Mouse (Mus musculus) adrenal gland, postnatal 36 days (tissue): ENCODE results near the gene Vwa8. TPM values are rescaled to one million over a fixed set of nuclear protein-coding genes. Genes with fewer than 3 reads are reported as not detected.

Experiments
- DNase-seq, 2 experiments: peaks; one replicate each; pipeline ENCODE4 v3.0.0; 2021; ENCODE audit warnings: mixed read lengths in 1 of 2
- total RNA-seq, 2 experiments: library from RNA; stranded (reverse); gene quantifications; 2 replicates each; pipeline ENCODE4 v1.2.3; 2021

Vwa8 gene
- total RNA-seq, 2 experiments from 2014 or later = 146 to 169 TPM

DNA sequence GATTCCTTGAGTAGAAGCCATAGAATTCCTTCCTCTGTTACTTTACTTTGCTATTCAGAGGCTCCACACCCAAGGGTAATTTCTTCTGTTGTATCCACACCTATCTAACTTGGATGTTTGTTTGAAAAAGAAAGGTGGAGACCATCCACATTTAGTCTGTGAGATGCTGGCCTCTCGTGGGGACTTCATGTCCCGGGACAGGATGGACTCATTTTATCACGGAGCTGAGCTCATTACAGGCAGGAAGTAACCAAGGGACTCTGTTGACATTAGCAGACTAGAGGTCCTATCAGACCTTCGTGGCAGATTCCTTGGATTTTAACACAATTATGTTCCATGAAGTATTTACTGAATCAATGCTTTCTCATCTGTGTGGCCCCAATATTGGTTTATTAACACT is 379.1 kb downstream of the Vwa8 start:
- DNase-seq = no peak

GRCm38 (mm10) chr14:79231677-79232076 is 382.8 kb downstream of the Vwa8 start:
- DNase-seq = no peak

GRCm38 (mm10) chr14:79233697-79234096 is 384.8 kb downstream of the Vwa8 start:
- no peak for DNase-seq

DNA sequence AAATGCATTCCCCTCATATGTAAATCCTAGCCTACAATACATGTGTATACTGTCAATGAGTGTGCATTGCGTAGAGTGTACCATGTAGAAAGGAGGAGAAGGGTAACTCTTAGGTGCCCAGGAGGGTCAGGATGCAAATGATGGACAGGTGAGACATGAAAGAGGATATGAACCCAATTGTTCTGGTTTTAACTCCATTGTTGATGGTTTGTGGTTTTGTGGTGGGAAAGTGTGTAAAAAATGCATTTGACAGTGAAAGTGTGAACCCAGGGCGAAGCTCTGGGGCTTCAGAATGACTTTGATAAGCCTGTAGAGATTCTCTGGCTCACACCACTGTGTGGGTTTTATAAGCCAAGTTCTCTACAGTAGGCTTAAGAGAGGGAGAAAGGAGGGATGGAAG is 385.7 kb downstream of the Vwa8 start:
- DNase-seq = no peak

DNA sequence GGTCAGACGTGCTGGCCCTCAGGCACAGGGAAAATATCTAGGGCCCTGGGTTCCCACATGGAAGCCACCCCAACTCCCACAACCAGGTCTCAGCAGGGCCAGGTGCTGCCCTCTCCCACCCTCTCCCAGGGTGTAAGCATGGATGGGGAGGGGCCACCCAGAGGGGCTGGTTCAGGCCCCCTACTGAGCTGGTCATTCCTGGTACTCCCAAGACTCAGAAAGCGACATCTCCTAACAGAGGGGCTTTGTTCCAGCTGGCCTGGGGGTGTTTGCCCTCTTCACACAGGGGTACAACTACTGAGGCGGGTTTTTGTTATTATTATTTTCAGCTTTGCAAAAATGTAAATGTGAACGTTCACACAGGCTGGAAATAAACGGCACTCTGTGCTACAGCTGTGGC is 386.3 kb downstream of the Vwa8 start:
- no peak for DNase-seq

- DNase-seq = no peak
Measured at GRCm38 (mm10) chr14:79236261-79236660, 387.4 kb downstream of the Vwa8 start.

DNA sequence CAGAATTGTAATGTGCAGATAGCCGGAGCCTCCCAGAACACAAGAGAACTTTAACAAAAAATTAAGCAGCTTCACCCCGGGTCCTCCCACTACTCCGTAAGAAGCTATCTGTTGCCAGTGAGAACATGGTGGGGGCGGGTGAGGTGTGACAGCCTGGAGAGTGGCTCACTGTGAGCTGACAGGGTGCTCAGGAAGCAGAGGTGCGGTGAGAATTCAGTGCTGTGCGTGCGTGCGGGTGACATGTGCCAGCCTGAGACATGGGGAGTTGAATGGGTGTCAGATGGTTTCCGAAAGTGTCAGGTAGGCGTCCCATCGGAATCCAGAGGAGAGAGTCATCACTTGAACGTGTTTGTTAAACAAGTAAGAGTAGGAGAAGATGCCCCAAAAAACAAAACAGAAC is 390.6 kb downstream of the Vwa8 start:
- DNase-seq = no peak

DNA sequence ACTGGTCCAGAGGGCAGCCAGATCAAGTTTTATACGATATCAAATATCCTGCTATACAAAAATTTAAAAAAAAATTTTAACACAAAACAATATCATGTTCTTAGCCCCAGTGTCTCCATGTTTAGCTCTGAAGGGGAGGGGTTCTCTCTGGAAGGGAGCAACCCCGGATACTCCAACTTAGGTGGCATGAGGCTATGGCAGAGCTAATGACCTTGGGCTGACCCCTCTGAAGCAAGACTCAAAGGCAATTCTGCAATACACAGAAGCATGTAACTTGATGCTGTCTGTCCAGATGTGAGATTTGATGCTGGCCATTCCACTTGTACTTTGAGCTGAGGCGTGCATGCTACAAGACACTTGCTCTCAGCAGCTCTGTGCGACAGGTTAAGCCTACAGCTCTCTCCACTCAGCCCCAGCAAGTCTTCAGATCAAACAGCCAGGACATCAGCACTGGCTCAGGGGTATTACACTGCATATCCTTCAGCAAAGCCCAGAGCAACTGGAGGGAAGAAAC is 392.3 kb downstream of the Vwa8 start:
- no peak for DNase-seq

GRCm38 (mm10) chr14:79241656-79242385 is 393.0 kb downstream of the Vwa8 start:
- no peak for DNase-seq

DNA sequence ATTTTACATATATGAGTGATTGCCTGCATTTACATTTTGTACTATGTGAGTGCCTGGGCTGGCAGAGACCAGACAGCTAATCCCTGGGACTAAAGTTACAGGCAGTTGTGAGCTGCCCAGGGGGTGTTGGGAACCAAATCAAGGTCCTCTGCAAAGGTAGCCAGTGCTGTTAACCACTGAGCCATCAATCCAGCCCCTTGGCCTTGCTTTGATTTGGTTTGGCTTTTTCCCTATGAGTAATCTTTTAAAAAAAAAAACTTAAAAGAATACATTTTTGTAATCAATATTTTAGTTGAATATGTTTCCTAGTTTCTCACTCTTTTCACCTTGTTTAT is 393.5 kb downstream of the Vwa8 start:
- DNase-seq = peak; percentile 25 to 42

DNA sequence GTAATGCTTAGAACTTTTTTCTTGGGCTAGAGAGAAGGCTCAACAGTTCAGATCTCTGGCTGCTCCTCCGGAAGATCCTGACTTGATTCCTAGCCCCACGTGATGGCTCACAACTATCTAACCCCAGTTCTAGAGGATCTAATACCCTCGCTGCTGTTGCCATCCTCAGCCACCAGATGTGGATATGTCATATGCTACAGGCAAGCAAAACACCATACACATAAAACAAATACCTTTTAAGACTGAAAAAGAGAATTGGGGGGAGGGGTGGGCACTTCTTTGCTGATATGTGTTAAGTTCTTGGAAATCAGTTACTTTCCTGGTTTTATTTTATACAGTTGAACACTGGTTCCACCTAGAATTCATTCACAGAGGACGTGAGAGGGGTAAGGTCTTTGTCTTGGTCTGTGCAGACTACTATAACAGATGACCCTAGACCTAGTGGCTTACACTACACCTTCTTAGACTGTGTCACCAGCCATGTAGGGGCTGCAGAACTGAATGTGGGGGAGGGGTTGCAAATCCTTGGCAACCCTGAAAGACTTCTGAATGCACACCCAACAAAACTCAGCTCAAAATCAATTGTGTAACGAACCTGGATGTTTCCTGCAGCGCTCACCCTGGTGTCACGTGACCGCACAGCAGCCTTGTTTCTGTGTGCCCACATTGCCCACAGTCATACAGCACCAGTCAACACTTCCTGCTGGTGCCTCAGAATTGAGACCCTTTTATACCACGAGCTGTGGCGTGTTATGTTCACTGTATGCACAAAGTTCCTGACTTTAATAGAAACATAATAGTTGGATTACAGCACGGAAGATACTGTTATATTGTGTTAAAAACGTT is 394.4 kb downstream of the Vwa8 start:
- no peak for DNase-seq

- DNase-seq = no peak
Measured at GRCm38 (mm10) chr14:79244571-79244970, 395.7 kb downstream of the Vwa8 start.

- DNase-seq = no peak
Measured at GRCm38 (mm10) chr14:79251727-79252285, 403.0 kb downstream of the Vwa8 start.

Other genes starting within 250 kb of the Vwa8 start
- gene Dgkh, start 116.3 kb upstream of the Vwa8 start, total RNA-seq = 10 to 100 TPM in 1 of 2 experiments, 1 to 10 TPM in 1; 7.4 to 14.4 TPM